Mouse (Mus musculus) megakaryocyte, embryonic 14.5 days (primary cell): ENCODE data around the gene Nin.

ENCODE experiments used
- FLI1 ChIP-seq: IDR thresholded peaks from 2 replicates; pipeline ENCODE4 v1.6.1; 2012; ENCODE audit warnings: low read length, inconsistent platforms, mixed read lengths
- GATA1 ChIP-seq: IDR thresholded peaks from 3 replicates; pipeline ENCODE4 v1.6.1; 2012; ENCODE audit warnings: mixed read lengths, low read length, inconsistent platforms, borderline replicate concordance

GRCm38 (mm10) chr12:69973666-69974065, 139.9 kb downstream of the Nin start:
- no peak for TF ChIP-seq GATA1
- TF ChIP-seq FLI1, result no peak
